Mouse (Mus musculus): ENCODE data around the gene Ksr1.

DNA sequence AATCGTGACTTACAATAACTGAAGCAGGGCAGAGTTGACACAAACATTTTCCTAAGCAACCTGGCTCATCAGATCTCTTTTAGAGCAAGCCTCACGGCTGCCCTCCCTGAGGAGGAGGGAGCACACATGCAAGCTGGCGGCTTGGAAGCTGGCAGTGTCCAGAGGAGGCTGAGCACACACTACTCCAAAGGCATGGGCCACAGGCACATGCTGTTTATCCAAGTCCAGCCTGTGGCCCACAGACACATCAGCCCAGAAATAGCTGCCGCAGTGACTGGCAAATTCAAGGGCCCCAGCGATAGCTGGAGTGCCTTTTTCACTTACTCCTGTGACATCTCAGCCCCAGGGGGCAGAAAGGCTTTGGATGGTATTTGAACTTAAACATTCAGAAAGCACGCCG lies 82.6 kb downstream of the Ksr1 start:
- 0 out of 2 replicates have a peak, but pooled peaks have one; percentile 42 for TF ChIP-seq EP300 (IDR thresholded peaks at IDR 0.05; ENCODE audit: insufficient read depth, low read depth, low read length)
- no peak for TF ChIP-seq CTCF (IDR thresholded peaks at IDR 0.05)

Measured in heart, adult 2 months (tissue).